Mouse (Mus musculus): ENCODE data around the gene Fam185a. TPM values are rescaled to one million over a fixed set of nuclear protein-coding genes. Genes with fewer than 3 reads are reported as not detected.

Gene Fam185a
- total RNA-seq, 2 experiments from 2014 or later = 5.9 to 6.5 TPM

GRCm38 (mm10) chr5:21487306-21487705 lies 62.5 kb downstream of the Fam185a start:
- intact Hi-C loops (cut with DNase I; ENCODE audit: low total_unique reads) = no loop called here
- no peak for DNase-seq

GRCm38 (mm10) chr5:21487716-21488115 lies 63.0 kb downstream of the Fam185a start:
- intact Hi-C loops (cut with DNase I; ENCODE audit: low total_unique reads) = no loop called here
- peak; percentile 50 for DNase-seq

- DNase-seq = no peak
- intact Hi-C loops (cut with DNase I; ENCODE audit: low total_unique reads) = no loop called here
These were observed 63.7 kb downstream of the Fam185a start for GRCm38 (mm10) chr5:21488506-21488905.

GRCm38 (mm10) chr5:21489135-21489534 lies 64.4 kb downstream of the Fam185a start:
- no peak for DNase-seq
- intact Hi-C loops (cut with DNase I; ENCODE audit: low total_unique reads) = no loop called here

- intact Hi-C loops (cut with DNase I; ENCODE audit: low total_unique reads) = no loop called here
- no peak for DNase-seq
These were observed 66.7 kb downstream of the Fam185a start for GRCm38 (mm10) chr5:21491469-21491868.

GRCm38 (mm10) chr5:21492213-21492612 lies 67.5 kb downstream of the Fam185a start:
- intact Hi-C loops (cut with DNase I; ENCODE audit: low total_unique reads) = no loop called here

GRCm38 (mm10) chr5:21493294-21493999 lies 68.7 kb downstream of the Fam185a start:
- DNase-seq = no peak
- intact Hi-C loops (cut with DNase I; ENCODE audit: low total_unique reads) = no loop called here

More at GRCm38 (mm10) chr5:21492213-21492612, 67.5 kb downstream of the Fam185a start:
- DNase-seq = no peak

- DNase-seq = no peak
- intact Hi-C loops (cut with DNase I; ENCODE audit: low total_unique reads) = no loop called here
These were observed 70.0 kb downstream of the Fam185a start for GRCm38 (mm10) chr5:21494781-21495180.

GRCm38 (mm10) chr5:21496321-21496720 lies 71.6 kb downstream of the Fam185a start:
- intact Hi-C loops (cut with DNase I; ENCODE audit: low total_unique reads) = no loop called here

GRCm38 (mm10) chr5:21496881-21497280 lies 72.1 kb downstream of the Fam185a start:
- DNase-seq = peak; percentile 42

More at GRCm38 (mm10) chr5:21496321-21496720, 71.6 kb downstream of the Fam185a start:
- peak; percentile 58 for DNase-seq

GRCm38 (mm10) chr5:21498490-21498889 lies 73.7 kb downstream of the Fam185a start:
- intact Hi-C loops (cut with DNase I; ENCODE audit: low total_unique reads) = no loop called here
- no peak for DNase-seq

More at GRCm38 (mm10) chr5:21496881-21497280, 72.1 kb downstream of the Fam185a start:
- intact Hi-C loops (cut with DNase I; ENCODE audit: low total_unique reads) = no loop called here

- intact Hi-C loops (cut with DNase I; ENCODE audit: low total_unique reads) = no loop called here
- no peak for DNase-seq
These were observed 74.2 kb downstream of the Fam185a start for GRCm38 (mm10) chr5:21498925-21499324.

- no peak for DNase-seq
- intact Hi-C loops (cut with DNase I; ENCODE audit: low total_unique reads) = no loop called here
These were observed 75.4 kb downstream of the Fam185a start for GRCm38 (mm10) chr5:21500133-21500532.

- DNase-seq = no peak
- intact Hi-C loops (cut with DNase I; ENCODE audit: low total_unique reads) = no loop called here
These were observed 76.2 kb downstream of the Fam185a start for GRCm38 (mm10) chr5:21500941-21501340.

GRCm38 (mm10) chr5:21502936-21503610 lies 78.3 kb downstream of the Fam185a start:
- no peak for DNase-seq
- intact Hi-C loops (cut with DNase I; ENCODE audit: low total_unique reads) = no loop called here

- no peak for DNase-seq
- intact Hi-C loops (cut with DNase I; ENCODE audit: low total_unique reads) = no loop called here
These were observed 80.4 kb downstream of the Fam185a start for GRCm38 (mm10) chr5:21505159-21505558.

GRCm38 (mm10) chr5:21506887-21507286 lies 82.1 kb downstream of the Fam185a start:
- intact Hi-C loops (cut with DNase I; ENCODE audit: low total_unique reads) = no loop called here
- DNase-seq = no peak

GRCm38 (mm10) chr5:21509801-21510200 lies 85.0 kb downstream of the Fam185a start:
- no peak for DNase-seq
- intact Hi-C loops (cut with DNase I; ENCODE audit: low total_unique reads) = no loop called here

- intact Hi-C loops (cut with DNase I; ENCODE audit: low total_unique reads) = no loop called here
- DNase-seq = no peak
These were observed 88.6 kb downstream of the Fam185a start for GRCm38 (mm10) chr5:21513363-21513762.

GRCm38 (mm10) chr5:21517562-21517961 lies 92.8 kb downstream of the Fam185a start:
- intact Hi-C loops (cut with DNase I; ENCODE audit: low total_unique reads) = no loop called here
- DNase-seq = no peak

GRCm38 (mm10) chr5:21518207-21518606 lies 93.4 kb downstream of the Fam185a start:
- no peak for DNase-seq

More at GRCm38 (mm10) chr5:21518207-21518606, 93.4 kb downstream of the Fam185a start:
- intact Hi-C loops (cut with DNase I; ENCODE audit: low total_unique reads) = no loop called here
